Mouse (Mus musculus) liver, embryonic 12.5 days (tissue): ENCODE measurements around the gene Smap2. TPM values are rescaled to one million over a fixed set of nuclear protein-coding genes. Genes with fewer than 3 reads are reported as not detected.
A peak's percentile ranks its signal among the peaks of the same experiment; 100 is the strongest.
"Not testable (repeated sequence)": the region's sequence is repeated elsewhere in the genome, so short reads cannot be mapped to it uniquely, and the experiment has no call there.

Experiments used
- ATAC-seq: fragments of 200-750 bp; cut with Nextera tagmentation; 2 replicates; pipeline ENCODE4 v1.8.0; 2017; ENCODE audit warnings: moderate number of reproducible peaks, mild to moderate bottlenecking, moderate library complexity
- H3K27ac ChIP-seq: fragments of 300-500 bp; sonication (generic); 2 replicates; pipeline ENCODE4 v1.5.1; 2016; ENCODE audit warnings: mild to moderate bottlenecking
- H3K27me3 ChIP-seq: fragments of 300-500 bp; sonication (generic); replicated peaks from 2 replicates; pipeline ENCODE4 v1.6.1; 2016; ENCODE audit warnings: mild to moderate bottlenecking, moderate library complexity
- H3K36me3 ChIP-seq: fragments of 300-500 bp; sonication (generic); 2 replicates; pipeline ENCODE4 v1.6.1; 2016; ENCODE audit warnings: mild to moderate bottlenecking, moderate library complexity
- H3K4me1 ChIP-seq: fragments of 300-500 bp; sonication (generic); 2 replicates; pipeline ENCODE4 v1.6.1; 2016
- H3K4me2 ChIP-seq: fragments of 300-500 bp; sonication (generic); 2 replicates; pipeline ENCODE4 v1.6.1; 2016; ENCODE audit warnings: mild to moderate bottlenecking, moderate library complexity
- H3K4me3 ChIP-seq: fragments of 300-500 bp; sonication (generic); 2 replicates; pipeline ENCODE4 v1.5.1; 2016; ENCODE audit warnings: mild to moderate bottlenecking, moderate library complexity
- H3K9ac ChIP-seq: fragments of 300-500 bp; sonication (generic); 2 replicates; pipeline ENCODE4 v1.6.1; 2016; ENCODE audit warnings: mild to moderate bottlenecking, moderate library complexity
- H3K9me3 ChIP-seq: fragments of 300-500 bp; sonication (generic); replicated peaks from 2 replicates; pipeline ENCODE4 v1.6.1; 2016; ENCODE audit warnings: mild to moderate bottlenecking, moderate library complexity
- WGBS: fragments of 180-500 bp; shearing (Covaris S2); methylation state at CpG from one replicate; pipeline ENCODE4 v1.1.7; 2016; ENCODE audit not compliant: insufficient replicate concordance; 5-methylcytosine and 5-hydroxymethylcytosine counted together
- polyA plus RNA-seq: library from polyadenylated mRNA; unstranded; fragments of >200 nt; fragmentation: Nextera tagmentation; extraction: Ambion mirVana; gene quantifications from 2 replicates; pipeline ENCODE4 v1.2.1, GENCODE M21; 2016

Smap2 gene
- 45.5 and 46.9 TPM in 2 replicates for polyA plus RNA-seq

GRCm38 (mm10) chr4:121016928-121017657 lies at the start of gene Smap2:
Gene Smap2 (minus strand): TSS chr4:121017247.
- H3K4me1 ChIP-seq: peaks cover 58% of the 10 kb centered on the region
- under 1% methylated on average over 48 of the region's 48 CpGs for WGBS

GRCm38 (mm10) chr4:121065336-121065735 lies 48.3 kb upstream of the Smap2 start:
- no peak for ATAC-seq
- no peaks in the 10 kb centered on the region for H3K4me1 ChIP-seq
- H3K9ac ChIP-seq: no peak overlapping the region
- no peaks in the 10 kb centered on the region for H3K9me3 ChIP-seq
- no peak overlapping the region for H3K4me3 ChIP-seq
- no peak overlapping the region for H3K4me2 ChIP-seq
- H3K27me3 ChIP-seq: no peaks in the 10 kb centered on the region
- WGBS: 70% methylated on average over 2 of the region's 2 CpGs
- H3K27ac ChIP-seq: no peak overlapping the region
- H3K36me3 ChIP-seq: peaks cover 65% of the 10 kb centered on the region

More at GRCm38 (mm10) chr4:121016928-121017657, at the start of gene Smap2:
- Histone ChIP-seq H3K4me2 (peak within 1 kb of the TSS; percentile 84), H3K4me3 (peak within 1 kb of the TSS; percentile 100), H3K9ac (peak within 1 kb of the TSS; percentile 99), H3K36me3 (0 out of 2 replicates have a peak, but pooled peaks cover 4% of the 10 kb centered on the region), H3K9me3 (no peaks in the 10 kb centered on the region), H3K27ac (peak within 1 kb of the TSS; percentile 92), H3K27me3 (no peaks in the 10 kb centered on the region)
- ATAC-seq: peak; percentile 88

- H3K9me3 ChIP-seq, H3K27ac ChIP-seq, H3K4me2 ChIP-seq, H3K9ac ChIP-seq, ATAC-seq, H3K4me3 ChIP-seq, H3K27me3 ChIP-seq, H3K4me1 ChIP-seq: not testable (repeated sequence)
- H3K36me3 ChIP-seq: peaks cover 35% of the 10 kb centered on the region
- whole genome bisulfite sequencing: 81% methylated on average over 10 of the region's 10 CpGs
Observed at GRCm38 (mm10) chr4:121059218-121059617, 42.2 kb upstream of the Smap2 start.

- 50% methylated on average over 2 of the region's 2 CpGs for WGBS
- no peak for ATAC-seq
- Histone ChIP-seq H3K4me3 (no peak overlapping the region), H3K27me3 (peaks cover 31% of the 10 kb centered on the region), H3K27ac (no peak overlapping the region), H3K9me3 (no peaks in the 10 kb centered on the region), H3K9ac (no peak overlapping the region), H3K4me1 (no peaks in the 10 kb centered on the region), H3K4me2 (no peak overlapping the region), H3K36me3 (peaks cover 27% of the 10 kb centered on the region)
Observed at GRCm38 (mm10) chr4:121057032-121057431, 40.0 kb upstream of the Smap2 start.

- H3K4me2 ChIP-seq: no peak overlapping the region
- ATAC-seq: no peak
- peaks cover 38% of the 10 kb centered on the region for H3K27me3 ChIP-seq
- no peak overlapping the region for H3K9ac ChIP-seq
- H3K27ac ChIP-seq: no peak overlapping the region
- H3K4me1 ChIP-seq: no peaks in the 10 kb centered on the region
- H3K36me3 ChIP-seq: peaks cover 25% of the 10 kb centered on the region
- WGBS: 44% methylated on average over 3 of the region's 3 CpGs
- no peaks in the 10 kb centered on the region for H3K9me3 ChIP-seq
- no peak overlapping the region for H3K4me3 ChIP-seq
Observed at GRCm38 (mm10) chr4:121056342-121056741, 39.3 kb upstream of the Smap2 start.

- Histone ChIP-seq H3K27me3 (peaks cover 56% of the 10 kb centered on the region), H3K4me2 (no peak overlapping the region; the same call in 1 of the 2 replicates), H3K27ac (no peak overlapping the region), H3K9ac (no peak overlapping the region), H3K4me3 (no peak overlapping the region), H3K9me3 (no peaks in the 10 kb centered on the region), H3K4me1 (no peaks in the 10 kb centered on the region), H3K36me3 (no peaks in the 10 kb centered on the region)
- no peak for ATAC-seq
- WGBS: 12% methylated on average over 35 of the region's 35 CpGs
Observed at GRCm38 (mm10) chr4:121052454-121053323, 35.6 kb upstream of the Smap2 start.

- H3K36me3 ChIP-seq: no peaks in the 10 kb centered on the region
- H3K9ac ChIP-seq: no peak overlapping the region
- H3K27ac ChIP-seq: no peak overlapping the region
- H3K27me3 ChIP-seq: peaks cover 58% of the 10 kb centered on the region
- no peak for ATAC-seq
- no peak overlapping the region for H3K4me3 ChIP-seq
- H3K4me2 ChIP-seq: no peak overlapping the region
- H3K9me3 ChIP-seq: no peaks in the 10 kb centered on the region
- WGBS: 27% methylated on average over 4 of the region's 4 CpGs
- H3K4me1 ChIP-seq: no peaks in the 10 kb centered on the region
Observed at GRCm38 (mm10) chr4:121051863-121052262, 34.8 kb upstream of the Smap2 start.

GRCm38 (mm10) chr4:121042946-121043345 lies 25.9 kb upstream of the Smap2 start:
- no peak overlapping the region for H3K9ac ChIP-seq
- 72% methylated on average over 3 of the region's 3 CpGs for WGBS

GRCm38 (mm10) chr4:121042472-121042871 lies 25.4 kb upstream of the Smap2 start:
- H3K36me3 ChIP-seq: no peaks in the 10 kb centered on the region
- no peak for ATAC-seq
- 61% methylated on average over 5 of the region's 5 CpGs for WGBS
- no peaks in the 10 kb centered on the region for H3K9me3 ChIP-seq
- H3K4me2 ChIP-seq: no peak overlapping the region
- H3K27me3 ChIP-seq: peaks cover 47% of the 10 kb centered on the region
- H3K27ac ChIP-seq: no peak overlapping the region
- no peak overlapping the region for H3K4me3 ChIP-seq
- H3K9ac ChIP-seq: no peak overlapping the region
- 0 out of 2 replicates have a peak, but pooled peaks cover 3% of the 10 kb centered on the region for H3K4me1 ChIP-seq

More at GRCm38 (mm10) chr4:121042946-121043345, 25.9 kb upstream of the Smap2 start:
- Histone ChIP-seq H3K27me3 (peaks cover 48% of the 10 kb centered on the region), H3K9me3 (no peaks in the 10 kb centered on the region), H3K27ac (no peak overlapping the region), H3K4me2 (no peak overlapping the region), H3K36me3 (no peaks in the 10 kb centered on the region), H3K4me1 (0 out of 2 replicates have a peak, but pooled peaks cover 3% of the 10 kb centered on the region), H3K4me3 (no peak overlapping the region)
- no peak for ATAC-seq

- H3K4me3 ChIP-seq: no peak overlapping the region
- no peak overlapping the region for H3K9ac ChIP-seq
- ATAC-seq: 0 out of 2 replicates have a peak, but pooled peaks have one; percentile 37
- H3K27ac ChIP-seq: 0 out of 2 replicates have a peak overlapping the region, but pooled peaks have one; percentile 47
- 0 out of 2 replicates have a peak, but pooled peaks cover 3% of the 10 kb centered on the region for H3K4me1 ChIP-seq
- 23% methylated on average over 18 of the region's 18 CpGs for WGBS
- H3K27me3 ChIP-seq: peaks cover 47% of the 10 kb centered on the region
- H3K36me3 ChIP-seq: no peaks in the 10 kb centered on the region
- no peak overlapping the region for H3K4me2 ChIP-seq
- no peaks in the 10 kb centered on the region for H3K9me3 ChIP-seq
Observed at GRCm38 (mm10) chr4:121040897-121041671, 24.0 kb upstream of the Smap2 start.

GRCm38 (mm10) chr4:121040323-121040722 lies 23.3 kb upstream of the Smap2 start:
- no peak overlapping the region for H3K4me3 ChIP-seq
- no peak for ATAC-seq
- 0 out of 2 replicates have a peak, but pooled peaks cover 3% of the 10 kb centered on the region for H3K4me1 ChIP-seq
- H3K9ac ChIP-seq: no peak overlapping the region
- 53% methylated on average over 14 of the region's 14 CpGs for WGBS
- peaks cover 47% of the 10 kb centered on the region for H3K27me3 ChIP-seq
- no peaks in the 10 kb centered on the region for H3K9me3 ChIP-seq
- no peaks in the 10 kb centered on the region for H3K36me3 ChIP-seq
- H3K27ac ChIP-seq: no peak overlapping the region
- peak overlapping the region; percentile 60; the same call in 1 of the 2 replicates for H3K4me2 ChIP-seq
